Mouse (Mus musculus) CH12.LX (cell line): ENCODE data around the gene Slc28a3. TPM values are rescaled to one million over a fixed set of nuclear protein-coding genes. Genes with fewer than 3 reads are reported as not detected.

Experiments
- polyA plus RNA-seq: library from polyadenylated mRNA; unstranded; fragments of >175 nt; gene quantifications from 2 replicates; pipeline ENCODE4 v1.2.1, GENCODE M21; 2012; ENCODE audit warnings: low read depth; ENCODE audit not compliant: insufficient read length
- total RNA-seq, 2 experiments: library from RNA; depleted of rRNA; stranded (reverse); fragments of 300-350 nt in 1 of 2; fragments of >200 nt in 1 of 2; gene quantifications; 2 replicates each; pipeline ENCODE4 v1.2.3; 2012 to 2014

The Slc28a3 gene
- total and polyA plus RNA-seq, 3 experiments = not detected

Other genes with a start within 250 kb of the Slc28a3 start
- 0.42 and 0.51 TPM in 2 replicates for gene 2210016F16Rik, start 225.7 kb downstream of the Slc28a3 start, total RNA-seq (2012; rRNA removed)
- gene 2210016F16Rik, start 225.7 kb downstream of the Slc28a3 start, total RNA-seq (2014; rRNA removed) = 0.12 TPM in 1 of 2 replicates, not detected in the other
- 4.7 and 5.3 TPM in 2 replicates for gene 2210016F16Rik, start 225.7 kb downstream of the Slc28a3 start, polyA plus RNA-seq
- 6.8 and 7.1 TPM in 2 replicates for gene Rmi1, start 208.6 kb downstream of the Slc28a3 start, total RNA-seq (2012; rRNA removed)
- 7.7 and 8.4 TPM in 2 replicates for gene Rmi1, start 208.6 kb downstream of the Slc28a3 start, total RNA-seq (2014; rRNA removed)
- 11.0 and 11.1 TPM in 2 replicates for gene Rmi1, start 208.6 kb downstream of the Slc28a3 start, polyA plus RNA-seq
- gene Hnrnpk, start 207.5 kb downstream of the Slc28a3 start, total RNA-seq (2012; rRNA removed) = 411 and 510 TPM in 2 replicates
- gene Hnrnpk, start 207.5 kb downstream of the Slc28a3 start, total RNA-seq (2014; rRNA removed) = 1,174 and 1,271 TPM in 2 replicates
- gene Hnrnpk, start 207.5 kb downstream of the Slc28a3 start, polyA plus RNA-seq = 1,522 and 1,549 TPM in 2 replicates
- gene Ntrk2, start 195.7 kb upstream of the Slc28a3 start, total RNA-seq (2012; rRNA removed) = not detected in 2 replicates
- not detected in 2 replicates for gene Ntrk2, start 195.7 kb upstream of the Slc28a3 start, total RNA-seq (2014; rRNA removed)
- gene Ntrk2, start 195.7 kb upstream of the Slc28a3 start, polyA plus RNA-seq = not detected in 2 replicates